Mouse (Mus musculus): Measurements from ENCODE around the gene Nudt1.

DNA sequence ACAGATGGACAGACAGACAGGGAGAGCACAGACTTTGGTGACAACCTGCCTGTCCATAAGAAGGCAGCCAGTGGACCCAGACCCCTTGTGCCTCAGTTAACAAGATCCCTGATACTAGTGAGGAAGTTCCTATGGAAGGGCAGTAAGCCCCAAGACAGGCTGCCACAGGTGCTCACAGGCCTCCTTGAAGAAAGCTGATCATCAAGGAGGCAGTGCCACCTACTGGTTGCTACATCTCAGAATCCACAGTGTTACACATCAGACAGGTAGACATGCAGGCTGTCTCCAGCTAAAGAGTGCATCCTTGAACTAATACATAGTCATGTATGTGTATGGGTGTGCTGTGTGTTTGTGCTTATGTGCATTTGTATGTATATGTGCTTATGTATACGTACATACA, 29.3 kb upstream of the Nudt1 start:
- TF ChIP-seq CTCF (IDR thresholded peaks at IDR 0.05 in 2 of 3, conservative IDR thresholded peaks at IDR 0.05 in 1 of 3; ENCODE audit: control insufficient read depth in 1 of 3, insufficient read depth in 1 of 3, low read depth in 2 of 3, low read length in 3 of 3, poor library complexity in 1 of 3, severe bottlenecking in 1 of 3) (peak; percentile 56 to 70 (median 62)), MAFK (IDR thresholded peaks at IDR 0.05; ENCODE audit: borderline replicate concordance, low read depth, low read length) (no peak)

Measured in MEL (cell line).